Mouse (Mus musculus) liver, adult (tissue): ENCODE results near the gene Dhx57.

Experiments
- GATA4 ChIP-seq: IDR thresholded peaks from 2 replicates; pipeline ENCODE4 v1.6.1; 2014; ENCODE audit warnings: mild to moderate bottlenecking, low read length; ENCODE audit not compliant: insufficient replicate concordance

Dhx57 gene

DNA sequence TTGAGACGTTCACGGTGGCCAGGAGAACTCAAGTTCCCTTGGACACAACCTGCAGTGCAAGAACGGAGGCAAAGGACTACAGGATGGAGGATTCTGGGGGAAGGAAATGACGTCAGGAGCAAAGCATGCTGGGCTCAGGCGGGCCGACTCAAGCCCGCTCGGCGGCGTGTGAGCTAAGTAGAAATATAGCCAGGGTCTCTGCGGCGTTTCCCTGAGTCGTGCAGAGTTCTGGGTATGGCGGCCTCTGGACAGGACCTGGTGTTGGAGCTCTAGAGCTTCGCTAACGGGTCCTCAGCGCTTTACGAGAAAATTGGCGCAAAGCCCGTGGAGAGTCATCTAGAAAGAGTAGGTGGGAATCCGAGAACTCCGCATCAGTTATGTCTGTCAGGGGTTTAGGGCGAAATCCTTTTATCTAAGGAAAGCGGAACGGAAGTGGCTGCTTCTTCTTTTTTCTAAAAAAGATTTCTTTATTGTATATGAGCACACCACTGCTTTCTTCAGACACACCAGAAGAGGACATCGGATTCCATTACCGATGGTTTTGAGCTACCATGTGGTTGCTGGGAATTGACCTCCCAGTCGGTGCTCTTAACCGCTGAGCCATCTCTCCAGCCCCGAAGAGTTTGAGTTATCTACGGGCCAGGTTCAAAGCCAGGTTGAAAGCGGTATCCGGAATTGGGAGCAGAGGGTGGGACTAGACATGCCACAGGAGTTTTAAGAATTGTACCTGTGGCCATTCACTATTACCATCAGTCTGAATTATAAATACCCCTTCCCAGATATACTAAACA is 65.8 kb downstream of the Dhx57 start, which contains the start of gene Gemin6:
Gene Gemin6 (plus strand): TSS at position 116 of the 791 bp plus-strand sequence.
- no peak for TF ChIP-seq GATA4

DNA sequence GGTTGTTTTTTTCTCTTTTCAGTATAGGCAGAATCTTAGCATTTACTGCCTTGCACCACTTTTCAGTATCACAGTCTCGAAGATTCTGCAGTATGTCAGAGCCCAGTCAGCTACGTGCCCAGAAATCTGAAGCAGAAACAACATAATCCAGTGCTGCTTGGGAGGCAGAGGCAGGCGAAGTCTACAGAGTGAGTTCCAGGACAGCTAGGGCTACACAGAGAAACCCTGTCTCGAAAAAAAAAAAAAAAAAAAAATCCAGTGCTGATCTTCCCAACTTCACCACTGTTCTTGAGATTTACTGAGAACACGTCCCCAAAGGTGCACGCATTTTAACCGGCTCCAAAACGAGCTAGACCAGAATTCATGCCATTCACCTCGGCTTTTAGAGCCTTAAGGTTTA is 66.4 kb downstream of the Dhx57 start:
- TF ChIP-seq GATA4 = no peak

DNA sequence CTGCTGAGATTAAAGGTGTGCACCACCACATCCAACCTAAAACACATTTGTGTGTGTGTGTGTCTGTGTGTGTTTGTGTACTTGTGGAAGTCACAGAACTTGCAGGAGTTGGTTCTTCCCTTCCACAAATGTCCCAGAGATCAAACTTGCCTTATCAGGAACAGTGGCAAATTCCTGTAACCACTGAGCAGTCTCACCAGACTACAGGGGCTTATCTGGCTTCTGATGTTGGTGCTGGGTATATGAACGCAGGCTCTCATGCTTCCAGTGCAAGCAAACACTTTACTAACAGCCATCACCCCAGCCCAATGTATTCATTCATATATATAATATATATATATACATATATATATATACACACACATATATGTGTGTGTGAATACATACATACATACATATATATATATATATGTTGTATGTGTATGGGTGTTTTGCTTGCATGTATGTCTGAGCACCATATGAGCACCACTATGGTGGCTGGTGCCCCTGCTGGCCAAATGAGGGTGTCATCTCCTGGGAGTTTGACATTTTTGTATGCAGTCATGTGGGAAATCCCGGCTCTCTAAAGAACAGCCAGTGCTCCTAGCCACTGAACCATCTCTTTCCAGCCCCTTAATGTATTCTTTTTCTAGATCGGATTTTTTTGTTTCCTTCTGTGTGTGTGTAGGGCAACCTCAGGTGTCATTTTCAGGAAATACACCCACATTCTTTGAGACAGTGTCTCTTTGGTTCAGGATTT is 68.2 kb downstream of the Dhx57 start:
- TF ChIP-seq GATA4 = no peak

DNA sequence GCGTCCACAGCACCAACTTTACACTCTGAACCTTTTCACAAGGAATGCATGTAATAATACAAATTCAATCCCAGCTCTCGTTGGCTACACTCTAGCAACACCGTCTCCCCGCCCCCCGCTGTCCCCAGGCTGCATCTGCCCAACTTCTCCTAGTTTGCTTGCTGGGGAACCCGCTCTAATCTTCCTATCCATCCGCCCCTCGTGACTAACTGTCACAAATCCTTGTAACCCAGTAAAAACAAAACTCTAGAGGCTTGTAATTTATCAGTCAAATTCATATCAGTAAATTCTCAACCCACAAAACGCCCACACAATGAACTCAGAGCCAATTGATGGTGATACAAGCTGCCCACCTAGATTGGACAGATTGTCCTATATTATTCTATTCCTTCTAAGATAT is 69.1 kb downstream of the Dhx57 start:
- TF ChIP-seq GATA4 = no peak

DNA sequence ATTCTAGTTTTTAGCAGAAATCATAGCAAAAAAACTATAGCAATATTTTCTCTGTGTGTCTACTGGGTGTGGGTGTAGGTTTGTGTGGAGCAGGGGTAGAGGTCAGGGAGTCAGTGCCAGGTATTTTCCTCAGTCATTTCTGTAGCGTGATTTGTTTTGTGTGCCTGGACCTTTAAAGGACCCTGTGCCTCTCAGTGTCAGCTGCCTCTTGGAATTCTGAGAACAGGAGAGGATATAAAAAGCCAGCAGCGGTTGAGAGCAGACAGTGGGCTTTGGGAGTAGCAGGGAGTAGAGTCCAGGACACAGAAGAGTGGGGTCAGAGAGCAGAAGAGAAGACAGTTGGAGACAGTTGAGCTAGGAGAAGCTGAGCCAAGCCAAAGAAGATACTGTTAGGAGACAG is 70.1 kb downstream of the Dhx57 start:
- no peak for TF ChIP-seq GATA4

DNA sequence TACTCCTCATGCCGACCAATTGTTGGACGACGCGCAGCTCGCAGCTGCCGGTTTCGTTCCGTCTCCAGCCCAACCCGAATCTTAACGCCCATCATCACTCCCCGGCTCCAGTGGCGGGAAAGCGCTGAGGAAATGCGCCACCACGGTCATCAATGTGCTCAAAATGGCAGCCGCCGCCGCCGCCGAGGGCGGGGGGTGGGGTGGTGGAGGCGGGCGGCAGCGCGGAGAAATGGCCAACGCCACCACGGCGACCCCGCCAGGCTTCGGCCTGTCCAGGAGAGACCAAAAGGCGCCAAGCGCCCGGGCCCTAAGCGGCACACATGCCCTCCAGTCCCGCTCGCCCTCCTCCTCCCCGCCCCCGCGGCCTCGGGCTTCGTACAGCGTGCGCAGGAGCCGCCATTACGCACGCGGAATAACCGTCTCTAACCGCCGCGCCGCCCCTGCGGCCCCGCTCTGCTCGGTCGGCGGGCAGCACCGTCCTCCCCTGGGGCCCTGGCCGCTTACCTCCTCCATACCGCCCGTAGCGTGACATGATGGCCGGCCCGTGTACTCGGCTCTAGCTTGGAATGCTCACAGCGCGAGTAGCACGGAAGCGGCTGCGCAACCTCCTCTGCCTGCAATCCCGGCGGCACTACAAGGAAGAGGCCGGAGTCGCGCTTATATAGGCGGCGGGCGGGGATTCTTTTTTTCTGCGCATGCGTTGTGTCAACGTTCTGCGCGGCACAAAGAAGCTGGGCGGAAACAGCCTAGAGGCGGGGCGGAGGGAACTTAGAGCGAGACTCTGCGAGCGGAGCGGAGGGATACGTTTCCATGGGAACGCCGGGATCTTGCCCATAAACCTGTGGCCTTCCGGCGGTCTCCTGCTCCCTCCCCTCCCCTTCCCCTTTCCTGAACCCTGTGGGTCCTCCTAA is 83.3 kb downstream of the Dhx57 start, which contains the start of the genes Srsf7 and Ttc39d:
Gene Srsf7 (minus strand): TSS at position 637 of the 911 bp plus-strand sequence.
Gene Ttc39d (plus strand): TSS at position 790 of the 911 bp plus-strand sequence.
- TF ChIP-seq GATA4 = peak; percentile 5; the same call in 1 of the 2 replicates

DNA sequence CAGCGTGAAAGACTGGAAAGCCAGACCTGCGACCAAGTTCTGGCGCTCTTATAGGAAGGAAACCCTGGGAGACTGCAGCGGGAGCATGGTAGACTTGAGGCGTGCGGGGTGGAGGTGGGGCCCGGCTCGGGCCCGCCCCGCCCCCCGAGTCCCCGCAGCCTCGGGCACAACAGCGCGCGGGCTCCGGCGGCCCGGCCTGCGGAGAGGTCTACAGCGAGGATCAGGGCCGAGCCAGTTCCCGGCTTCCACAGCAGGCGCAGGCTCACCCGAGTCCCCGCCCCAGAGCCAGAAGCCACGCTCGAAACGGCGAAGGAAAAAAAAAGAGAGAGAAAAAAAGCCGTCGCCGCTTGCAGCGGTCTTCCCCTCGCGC is 84.0 kb downstream of the Dhx57 start:
- TF ChIP-seq GATA4 = no peak

DNA sequence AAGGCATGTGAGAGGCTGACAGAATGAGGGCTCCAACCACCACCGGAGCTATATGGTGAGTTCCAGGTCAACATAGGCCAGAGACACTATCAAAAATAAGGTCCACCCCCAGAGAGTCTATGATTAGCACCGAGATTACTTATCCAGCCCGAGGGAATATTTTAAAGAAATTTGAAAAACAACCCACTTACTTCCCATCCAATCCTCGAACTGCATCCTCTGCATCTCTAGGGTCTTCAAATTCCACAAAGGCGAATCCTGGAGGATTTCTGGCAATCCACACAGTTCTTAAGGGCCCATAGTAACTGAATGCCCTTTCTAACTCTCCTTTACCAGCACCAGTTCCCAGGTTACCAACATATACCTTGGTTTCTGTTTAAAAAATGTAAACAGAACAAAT is 84.6 kb downstream of the Dhx57 start:
- no peak for TF ChIP-seq GATA4

DNA sequence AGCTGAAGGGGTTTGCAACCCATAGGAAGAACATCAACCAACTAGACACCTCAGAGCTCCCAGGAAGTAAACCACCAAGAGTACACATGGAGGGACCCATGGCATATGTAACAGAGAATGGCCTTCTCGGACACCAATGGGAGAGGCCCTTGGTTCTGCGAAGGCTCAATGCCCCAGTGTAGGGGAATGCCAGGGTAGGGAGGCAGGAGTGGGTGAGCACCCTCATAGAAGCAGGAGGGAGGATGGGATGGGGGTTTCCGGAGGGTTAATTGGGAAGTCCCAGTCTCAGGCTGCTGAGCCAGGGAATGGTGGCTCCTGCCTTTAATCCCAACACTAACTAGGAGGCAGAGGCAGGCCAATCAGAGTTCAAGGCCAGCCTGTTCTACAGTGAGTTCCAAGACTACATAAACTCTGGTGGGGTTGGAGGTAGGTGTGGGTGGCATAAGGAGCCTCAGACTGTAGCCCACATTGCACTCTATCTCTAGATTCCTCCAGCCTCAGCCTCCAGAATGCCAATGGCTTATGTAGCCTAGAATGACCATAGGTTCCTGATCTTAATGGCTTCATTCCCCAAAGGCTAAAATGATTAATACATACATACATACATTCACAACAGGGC is 91.0 kb downstream of the Dhx57 start:
- TF ChIP-seq GATA4 = no peak

DNA sequence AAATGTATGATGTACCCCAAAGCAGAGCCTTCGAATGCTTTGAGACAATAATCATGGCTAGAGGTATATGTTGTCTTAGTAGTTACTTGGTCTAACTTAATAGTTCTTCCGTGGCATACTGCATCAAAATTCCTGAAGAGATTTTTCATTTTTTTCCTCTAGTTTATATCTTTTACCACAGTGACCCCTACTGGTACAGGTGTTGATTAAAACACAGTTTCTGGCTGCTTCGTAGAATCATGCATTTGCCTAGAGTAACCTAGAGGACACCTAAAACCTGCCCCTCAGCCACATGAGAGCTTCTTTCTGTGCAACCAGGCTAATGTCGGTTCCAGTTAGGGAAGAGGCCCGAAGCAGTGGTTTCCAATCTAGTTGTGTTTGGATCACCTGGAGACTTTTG is 97.2 kb downstream of the Dhx57 start:
- TF ChIP-seq GATA4 = no peak
